Mouse (Mus musculus) MEL (cell line): ENCODE measurements at regions not wholly inside any gene's neighbourhood (a gene's known extent, or its start where the extent isn't known, plus 50 kb on each side); places are given as distances from the start of the nearest gene placed in this dataset.

ENCODE experiments used
- DNase-seq: peaks from one replicate; pipeline ENCODE4 v3.0.0; 2011; ENCODE audit warnings: low read depth, low spot score
- H3K27ac ChIP-seq: 2 replicates; pipeline ENCODE4 v1.5.1; 2012; ENCODE audit warnings: low read depth, mild to moderate bottlenecking, control low read depth, low read length, moderate library complexity; ENCODE audit not compliant: control insufficient read depth
- H3K27me3 ChIP-seq, 2 experiments: fragments of 150-350 bp in 1 of 2; sonication (generic) in 1 of 2; 2 replicates each; pipeline ENCODE4 v1.6.1; 2012; ENCODE audit warnings: low read length in 2 of 2, mild to moderate bottlenecking in 2 of 2, improper control_type of control experiment in 1 of 2, moderate library complexity in 1 of 2; ENCODE audit not compliant: insufficient read depth in 2 of 2, control insufficient read depth in 1 of 2
- H3K36me3 ChIP-seq, 2 experiments: 2 replicates each; pipeline ENCODE4 v1.6.1; 2012 to 2014; ENCODE audit warnings: low read length in 2 of 2, improper control_type of control experiment in 1 of 2, inconsistent platforms in 1 of 2, mild to moderate bottlenecking in 1 of 2; ENCODE audit not compliant: insufficient read depth in 2 of 2, control insufficient read depth in 1 of 2
- H3K4me1 ChIP-seq, 2 experiments: fragments of 150-350 bp in 1 of 2; sonication (generic) in 1 of 2; 2 replicates each; pipeline ENCODE4 v1.6.1; 2012; ENCODE audit warnings: low read length in 2 of 2, improper control_type of control experiment in 1 of 2, mild to moderate bottlenecking in 1 of 2; ENCODE audit not compliant: insufficient read depth in 2 of 2, control insufficient read depth in 1 of 2
- H3K4me3 ChIP-seq, 2 experiments: fragments of 150-350 bp in 1 of 2; sonication (generic) in 1 of 2; 2 replicates each; pipeline ENCODE4 v1.5.1; 2012; ENCODE audit warnings: low read depth in 2 of 2, low read length in 2 of 2, mild to moderate bottlenecking in 2 of 2, moderate library complexity in 2 of 2, control low read depth in 1 of 2, improper control_type of control experiment in 1 of 2; ENCODE audit not compliant: control insufficient read depth in 1 of 2, insufficient read depth in 1 of 2
- H3K79me2 ChIP-seq: 2 replicates; pipeline ENCODE4 v1.6.1; 2012; ENCODE audit warnings: mild to moderate bottlenecking, low read length, moderate library complexity; ENCODE audit not compliant: control insufficient read depth, poor library complexity, insufficient read depth
- H3K9ac ChIP-seq: 2 replicates; pipeline ENCODE4 v1.6.1; 2012; ENCODE audit warnings: low read depth, mild to moderate bottlenecking, control low read depth, low read length, moderate library complexity; ENCODE audit not compliant: control insufficient read depth, poor library complexity, severe bottlenecking
- H3K9me3 ChIP-seq: fragments of 150-350 bp; sonication (generic); replicated peaks from 2 replicates; pipeline ENCODE4 v1.6.1; 2012; ENCODE audit warnings: mild to moderate bottlenecking, low read length, improper control_type of control experiment, moderate library complexity; ENCODE audit not compliant: insufficient read depth
- CHD2 ChIP-seq: IDR thresholded peaks from 2 replicates; pipeline ENCODE4 v1.6.1; 2011; ENCODE audit warnings: low read length, improper control_type of control experiment
- E2F4 ChIP-seq: IDR thresholded peaks from 2 replicates; pipeline ENCODE4 v1.6.1; 2011; ENCODE audit warnings: low read depth, low read length, improper control_type of control experiment, borderline replicate concordance
- GATA1 ChIP-seq: IDR thresholded peaks from 2 replicates; pipeline ENCODE4 v1.6.1; 2011; ENCODE audit warnings: low read depth, low read length, improper control_type of control experiment
- HCFC1 ChIP-seq: IDR thresholded peaks from 2 replicates; pipeline ENCODE4 v1.6.1; 2012; ENCODE audit warnings: low read depth, mild to moderate bottlenecking, inconsistent platforms, low read length, improper control_type of control experiment, moderate library complexity
- JUND ChIP-seq: IDR thresholded peaks from 2 replicates; pipeline ENCODE4 v1.6.1; 2011; ENCODE audit warnings: low read depth, mild to moderate bottlenecking, improper control_type of control experiment, low read length
- MAZ ChIP-seq: IDR thresholded peaks from 2 replicates; pipeline ENCODE4 v1.6.1; 2012; ENCODE audit warnings: low read depth, mild to moderate bottlenecking, inconsistent platforms, low read length, improper control_type of control experiment
- MYB ChIP-seq: IDR thresholded peaks from 2 replicates; pipeline ENCODE4 v1.6.1; 2011; ENCODE audit warnings: mild to moderate bottlenecking, low read depth, low read length, improper control_type of control experiment
- NRF1 ChIP-seq: IDR thresholded peaks from 2 replicates; pipeline ENCODE4 v1.6.1; 2014; ENCODE audit warnings: low read depth, mild to moderate bottlenecking, inconsistent platforms, low read length, improper control_type of control experiment, moderate library complexity; ENCODE audit not compliant: poor library complexity, insufficient read depth, severe bottlenecking
- POLR2AphosphoS2 ChIP-seq: IDR thresholded peaks from 2 replicates; pipeline ENCODE4 v1.6.1; 2011; ENCODE audit warnings: low read length, improper control_type of control experiment
- SMC3 ChIP-seq: IDR thresholded peaks from 2 replicates; pipeline ENCODE4 v1.6.1; 2011; ENCODE audit warnings: low read depth, low read length, improper control_type of control experiment
- TBP ChIP-seq: IDR thresholded peaks from 2 replicates; pipeline ENCODE4 v1.8.0; 2011; ENCODE audit warnings: low read depth, low read length, improper control_type of control experiment
- UBTF ChIP-seq: IDR thresholded peaks from 2 replicates; pipeline ENCODE4 v1.6.1; 2012; ENCODE audit warnings: low read depth, mild to moderate bottlenecking, inconsistent platforms, low read length, improper control_type of control experiment, moderate library complexity, borderline replicate concordance; ENCODE audit not compliant: insufficient read depth
- USF1 ChIP-seq: IDR thresholded peaks from 2 replicates; pipeline ENCODE4 v1.6.1; 2014; ENCODE audit warnings: low read depth, mild to moderate bottlenecking, inconsistent platforms, low read length, improper control_type of control experiment, moderate library complexity
- ZC3H11A ChIP-seq: IDR thresholded peaks from 2 replicates; pipeline ENCODE4 v1.6.1; 2012; ENCODE audit warnings: low read depth, mild to moderate bottlenecking, inconsistent platforms, low read length, improper control_type of control experiment
- ZMIZ1 ChIP-seq: IDR thresholded peaks from 2 replicates; pipeline ENCODE4 v1.6.1; 2012; ENCODE audit warnings: low read depth, mild to moderate bottlenecking, inconsistent platforms, low read length, improper control_type of control experiment, moderate library complexity

GRCm38 (mm10) chr2:34107566-34108303 is 220.0 kb upstream of the Mvb12b start:
- Histone ChIP-seq H3K79me2 (no peaks in the 10 kb centered on the region), H3K36me3 (no peaks in the 10 kb centered on the region), H3K4me1 (no peaks in the 10 kb centered on the region), H3K27ac (no peak overlapping the region), H3K27me3 (peaks cover 0 to 4% of the 10 kb centered on the region in 2 experiments; a peak in 3 of 4 replicates), H3K9ac (no peak overlapping the region), H3K4me3 (no peak overlapping the region), H3K9me3 (no peaks in the 10 kb centered on the region)
- no peak for TF ChIP-seq SMC3
- no peak for DNase-seq

- TF ChIP-seq E2F4 (no peak), ZMIZ1 (no peak)
- DNase-seq = no peak
- Histone ChIP-seq H3K9ac (no peak overlapping the region), H3K79me2 (no peaks in the 10 kb centered on the region), H3K9me3 (no peaks in the 10 kb centered on the region), H3K36me3 (no peaks in the 10 kb centered on the region), H3K27me3 (peaks cover 0 to 4% of the 10 kb centered on the region in 2 experiments; a peak in 3 of 4 replicates), H3K4me3 (no peak overlapping the region), H3K27ac (no peak overlapping the region), H3K4me1 (no peaks in the 10 kb centered on the region)
Measured at GRCm38 (mm10) chr2:34106837-34107565, 219.3 kb upstream of the Mvb12b start.

GRCm38 (mm10) chr2:34106245-34106644 is 218.5 kb upstream of the Mvb12b start:
- H3K4me3 ChIP-seq = no peak overlapping the region
- H3K79me2 ChIP-seq = no peaks in the 10 kb centered on the region
- no peaks in the 10 kb centered on the region for H3K36me3 ChIP-seq
- no peak for DNase-seq
- H3K4me1 ChIP-seq = no peaks in the 10 kb centered on the region
- H3K9me3 ChIP-seq = no peaks in the 10 kb centered on the region
- no peak overlapping the region for H3K9ac ChIP-seq
- H3K27me3 ChIP-seq = peaks cover 0 to 4% of the 10 kb centered on the region in 2 experiments; a peak in 3 of 4 replicates
- TF ChIP-seq UBTF = no peak
- TF ChIP-seq NRF1 = no peak
- no peak for TF ChIP-seq MYB
- no peak for TF ChIP-seq GATA1
- no peak for TF ChIP-seq POLR2AphosphoS2
- TF ChIP-seq ZC3H11A = no peak
- TF ChIP-seq HCFC1 = no peak
- no peak for TF ChIP-seq TBP
- TF ChIP-seq CHD2 = no peak
- TF ChIP-seq USF1 = no peak
- no peak for TF ChIP-seq MAZ
- TF ChIP-seq JUND = no peak
- no peak overlapping the region for H3K27ac ChIP-seq
